8 mouse cellular contexts compared by ENCODE assay signal in the genomic region with DNA sequence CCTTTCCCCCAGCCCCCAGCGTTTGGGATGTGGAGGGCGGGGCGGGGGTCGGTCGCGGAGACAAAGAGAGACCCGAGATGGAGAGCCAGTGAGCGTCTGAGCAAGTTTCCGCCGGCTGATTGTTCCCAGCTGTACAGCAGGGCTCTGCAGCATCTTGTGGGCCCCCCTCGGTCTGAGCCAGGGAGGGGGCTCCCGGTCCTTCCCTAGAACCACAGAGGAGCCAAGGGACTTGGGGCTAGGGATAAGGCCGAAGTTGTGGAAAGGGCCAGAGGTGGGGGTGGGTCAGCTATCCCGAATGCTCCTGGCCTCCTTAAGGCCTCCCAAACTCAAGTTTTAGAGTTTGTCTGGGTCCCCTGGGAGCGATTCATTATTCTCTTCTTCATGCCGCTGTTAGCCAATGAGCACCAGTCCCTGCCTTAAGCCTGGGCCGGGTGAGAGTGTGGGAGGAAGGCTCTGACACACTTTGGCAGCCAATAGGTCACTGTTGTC. TPM values are rescaled to one million over a fixed set of nuclear protein-coding genes. Genes with fewer than 3 reads are reported as not detected.
DNase-seq lines count a peak whose midpoint lies in the region; ATAC-seq lines count a peak whose summit lies in the region.

No protein-coding gene starts in this region.

- H3K9me3 ChIP-seq in embryonic facial prominence, embryonic 12.5 days = no peaks in the 10 kb centered on the region
- H3K9me3 ChIP-seq in hindbrain, embryonic 11.5 days (ENCODE audit: control insufficient read depth, low read length) = no peaks in the 10 kb centered on the region
- no peaks in the 10 kb centered on the region for H3K9me3 ChIP-seq in liver, embryonic 15.5 days (replicated peaks)

- peak; percentile 49 for DNase-seq in Muller cell, postnatal 12 days (ENCODE audit: inconsistent ontology term)
- DNase-seq in hindbrain, embryonic 11.5 days (ENCODE audit: low spot score) = peak; percentile 70
- peak; percentile 55 for DNase-seq in retina, postnatal 1 day
- DNase-seq in layer of hippocampus, adult 9-10 months (ENCODE audit: low spot score) = no peak
- DNase-seq in ovary, postnatal 36 days (ENCODE audit: low spot score) = no peak
- DNase-seq in urinary bladder, postnatal 14 days (ENCODE audit: low spot score) = no peak

- H3K27me3 ChIP-seq in embryonic facial prominence, embryonic 12.5 days = no peaks in the 10 kb centered on the region
- no peaks in the 10 kb centered on the region for H3K27me3 ChIP-seq in hindbrain, embryonic 11.5 days (ENCODE audit: control insufficient read depth, insufficient read depth, low read length)
- peaks cover 40% of the 10 kb centered on the region for H3K27me3 ChIP-seq in liver, embryonic 15.5 days

- 0% methylated on average over 17 of the region's 17 CpGs for WGBS in embryonic facial prominence, embryonic 12.5 days
- WGBS in hindbrain, embryonic 11.5 days = under 1% methylated on average over 17 of the region's 17 CpGs
- 9% methylated on average over 17 of the region's 17 CpGs for WGBS in liver, embryonic 15.5 days (ENCODE audit: insufficient replicate concordance)

- H3K4me2 ChIP-seq in embryonic facial prominence, embryonic 12.5 days (replicated peaks) = peak overlapping the region; percentile 83
- peak overlapping the region; percentile 43 for H3K4me2 ChIP-seq in hindbrain, embryonic 11.5 days (replicated peaks; ENCODE audit: low read depth, low read length)
- peak overlapping the region; percentile 59 for H3K4me2 ChIP-seq in liver, embryonic 15.5 days

- peaks cover 59% of the 10 kb centered on the region for H3K36me3 ChIP-seq in embryonic facial prominence, embryonic 12.5 days
- H3K36me3 ChIP-seq in hindbrain, embryonic 11.5 days (ENCODE audit: control insufficient read depth, insufficient read depth, low read length) = peaks cover 27% of the 10 kb centered on the region
- H3K36me3 ChIP-seq in liver, embryonic 15.5 days (replicated peaks) = peaks cover 13% of the 10 kb centered on the region

- peaks cover 20% of the 10 kb centered on the region for H3K4me1 ChIP-seq in embryonic facial prominence, embryonic 12.5 days
- peaks cover 3% of the 10 kb centered on the region; the same call in 1 of the 2 replicates for H3K4me1 ChIP-seq in hindbrain, embryonic 11.5 days (replicated peaks; ENCODE audit: control insufficient read depth, insufficient read depth, low read length)
- peaks cover 19% of the 10 kb centered on the region for H3K4me1 ChIP-seq in liver, embryonic 15.5 days (replicated peaks)

- H3K9ac ChIP-seq in embryonic facial prominence, embryonic 12.5 days = peak overlapping the region; percentile 93
- H3K9ac ChIP-seq in hindbrain, embryonic 11.5 days (ENCODE audit: low read depth, low read length) = peak overlapping the region; percentile 85
- H3K9ac ChIP-seq in liver, embryonic 15.5 days = no peak overlapping the region

- H3K27ac ChIP-seq in embryonic facial prominence, embryonic 12.5 days = peak overlapping the region; percentile 96
- peak overlapping the region; percentile 75 for H3K27ac ChIP-seq in hindbrain, embryonic 11.5 days (ENCODE audit: low read depth, low read length)
- no peak overlapping the region for H3K27ac ChIP-seq in liver, embryonic 15.5 days (replicated peaks)

- peak; percentile 42; the same call in 1 of the 2 replicates for ATAC-seq in embryonic facial prominence, embryonic 12.5 days (ENCODE audit: insufficient number of reproducible peaks, insufficient read depth, low FRiP score, low TSS enrichment)
- ATAC-seq in hindbrain, embryonic 11.5 days (ENCODE audit: low FRiP score) = peak; percentile 63
- no peak for ATAC-seq in liver, embryonic 15.5 days (ENCODE audit: insufficient read depth)

- H3K4me3 ChIP-seq in embryonic facial prominence, embryonic 12.5 days = peak overlapping the region; percentile 71
- peak overlapping the region; percentile 74 for H3K4me3 ChIP-seq in hindbrain, embryonic 11.5 days (ENCODE audit: low read depth, low read length)
- H3K4me3 ChIP-seq in liver, embryonic 15.5 days (replicated peaks) = peak overlapping the region; percentile 36

RNA-seq across cellular contexts. Expression of a gene that starts 0.8 kb away (rescaled TPM):
- 646 and 656 TPM in 2 replicates for polyA plus RNA-seq in embryonic facial prominence, embryonic 12.5 days (2016; fragmentation: Nextera tagmentation; extraction: Ambion mirVana)
- 266 and 286 TPM in 2 replicates for polyA plus RNA-seq in hindbrain, embryonic 11.5 days (2014; fragmentation: Nextera tagmentation; extraction: Ambion mirVana)
- polyA plus RNA-seq in liver, embryonic 15.5 days (2015; fragmentation: Nextera tagmentation; extraction: Ambion mirVana) = 17.5 and 21.1 TPM in 2 replicates

RNA-seq across cellular contexts. Expression of a gene that starts 24.3 kb away (rescaled TPM):
- 56.1 and 63.3 TPM in 2 replicates for polyA plus RNA-seq in embryonic facial prominence, embryonic 12.5 days (2016; fragmentation: Nextera tagmentation; extraction: Ambion mirVana)
- polyA plus RNA-seq in hindbrain, embryonic 11.5 days (2014; fragmentation: Nextera tagmentation; extraction: Ambion mirVana) = 34.9 and 39.8 TPM in 2 replicates
- 17.4 and 20.3 TPM in 2 replicates for polyA plus RNA-seq in liver, embryonic 15.5 days (2015; fragmentation: Nextera tagmentation; extraction: Ambion mirVana)

RNA-seq across cellular contexts. Expression of a gene that starts 49.4 kb away (rescaled TPM):
- polyA plus RNA-seq in embryonic facial prominence, embryonic 12.5 days (2016; fragmentation: Nextera tagmentation; extraction: Ambion mirVana) = 13.2 TPM in 2 replicates
- 6.3 and 7.6 TPM in 2 replicates for polyA plus RNA-seq in hindbrain, embryonic 11.5 days (2014; fragmentation: Nextera tagmentation; extraction: Ambion mirVana)
- polyA plus RNA-seq in liver, embryonic 15.5 days (2015; fragmentation: Nextera tagmentation; extraction: Ambion mirVana) = 0.77 and 0.88 TPM in 2 replicates

RNA-seq across cellular contexts. Expression of a gene that starts 50.0 kb away (rescaled TPM):
- polyA plus RNA-seq in embryonic facial prominence, embryonic 12.5 days (2016; fragmentation: Nextera tagmentation; extraction: Ambion mirVana) = 388 and 392 TPM in 2 replicates
- polyA plus RNA-seq in hindbrain, embryonic 11.5 days (2014; fragmentation: Nextera tagmentation; extraction: Ambion mirVana) = 413 and 428 TPM in 2 replicates
- 192 and 196 TPM in 2 replicates for polyA plus RNA-seq in liver, embryonic 15.5 days (2015; fragmentation: Nextera tagmentation; extraction: Ambion mirVana)

Comparison
In these comparisons a context has a peak if more than half of its experiments do, and no peak if none do; other contexts are left out.
1. DNase-seq: peak in Muller cell, postnatal 12 days (single experiment), hindbrain, embryonic 11.5 days (single experiment) and retina, postnatal 1 day (single experiment); none in layer of hippocampus, adult 9-10 months (single experiment), ovary, postnatal 36 days (single experiment) and urinary bladder, postnatal 14 days (single experiment).
2. RNA of a gene that starts 0.8 kb away (polyA plus RNA-seq): 646 to 656 TPM in embryonic facial prominence, embryonic 12.5 days and 266 to 286 TPM in hindbrain, embryonic 11.5 days; 17.5 to 21.1 TPM in liver, embryonic 15.5 days; every median in the first group is over 10 times any median in the second.
3. Peak in every context shown above with its lines, with median percentiles within 50 percentile points of each other: H3K4me2 ChIP-seq and H3K4me3 ChIP-seq.